Mouse (Mus musculus) kidney, embryonic 14.5 days (tissue): ENCODE results near the gene Rbks. TPM values are rescaled to one million over a fixed set of nuclear protein-coding genes. Genes with fewer than 3 reads are reported as not detected.

ENCODE experiments used
- ATAC-seq: fragments of 200-750 bp; cut with Nextera tagmentation; 2 replicates; pipeline ENCODE4 v1.8.0; 2017; ENCODE audit warnings: moderate number of reproducible peaks, mild to moderate bottlenecking, moderate TSS enrichment, moderate library complexity; ENCODE audit not compliant: low FRiP score, low TSS enrichment
- H3K27ac ChIP-seq: fragments of 300-500 bp; sonication (generic); 2 replicates; pipeline ENCODE4 v1.5.1; 2014; ENCODE audit warnings: low read depth, mild to moderate bottlenecking, low read length, moderate library complexity, mixed read lengths
- H3K27me3 ChIP-seq: fragments of 300-500 bp; sonication (generic); 2 replicates; pipeline ENCODE4 v1.6.1; 2014; ENCODE audit warnings: mild to moderate bottlenecking, low read length; ENCODE audit not compliant: control insufficient read depth, insufficient read depth
- H3K36me3 ChIP-seq: fragments of 300-500 bp; sonication (generic); 2 replicates; pipeline ENCODE4 v1.6.1; 2014; ENCODE audit warnings: low read length, mixed read lengths; ENCODE audit not compliant: control insufficient read depth, insufficient read depth
- H3K4me1 ChIP-seq: fragments of 300-500 bp; sonication (generic); 2 replicates; pipeline ENCODE4 v1.6.1; 2014; ENCODE audit warnings: low read length, mixed read lengths; ENCODE audit not compliant: control insufficient read depth, insufficient read depth
- H3K4me2 ChIP-seq: fragments of 300-500 bp; sonication (generic); replicated peaks from 2 replicates; pipeline ENCODE4 v1.6.1; 2014; ENCODE audit warnings: low read depth, mild to moderate bottlenecking, low read length
- H3K4me3 ChIP-seq: fragments of 300-500 bp; sonication (generic); 2 replicates; pipeline ENCODE4 v1.5.1; 2014; ENCODE audit warnings: mild to moderate bottlenecking, low read length
- H3K9ac ChIP-seq: fragments of 300-500 bp; sonication (generic); 2 replicates; pipeline ENCODE4 v1.6.1; 2014; ENCODE audit warnings: low read depth, mild to moderate bottlenecking, low read length, moderate library complexity
- H3K9me3 ChIP-seq: fragments of 300-500 bp; sonication (generic); 2 replicates; pipeline ENCODE4 v1.6.1; 2016; ENCODE audit warnings: low read length; ENCODE audit not compliant: control insufficient read depth
- WGBS: fragments of 180-500 bp; shearing (Covaris S2); extraction: QIAGEN DNeasy Blood & Tissue Kit; methylation state at CpG from one replicate; pipeline ENCODE4 v1.1.7; 2014; 5-methylcytosine and 5-hydroxymethylcytosine counted together
- polyA plus RNA-seq: library from polyadenylated mRNA; unstranded; fragments of >200 nt; fragmentation: Nextera tagmentation; extraction: Ambion mirVana; gene quantifications from 2 replicates; pipeline ENCODE4 v1.2.1, GENCODE M21; 2014

Gene Rbks
- 3.1 and 3.2 TPM in 2 replicates for polyA plus RNA-seq

- 6% methylated on average over 18 of the region's 18 CpGs for WGBS
- Histone ChIP-seq H3K9me3 (no peaks in the 10 kb centered on the region), H3K4me2 (peak within 1 kb of the TSS; percentile 71), H3K27ac (peak within 1 kb of the TSS; percentile 92), H3K36me3 (no peaks in the 10 kb centered on the region; the same call in 1 of the 2 replicates), H3K27me3 (no peaks in the 10 kb centered on the region), H3K4me3 (peak within 1 kb of the TSS; percentile 79), H3K4me1 (peaks cover 5% of the 10 kb centered on the region; the same call in 1 of the 2 replicates), H3K9ac (peak within 1 kb of the TSS; percentile 84)
- ATAC-seq, result peak; percentile 22
Measured at GRCm38 (mm10) chr5:31696971-31697643, at the start of gene Rbks. Rbks (minus strand) TSS chr5:31697627.

DNA sequence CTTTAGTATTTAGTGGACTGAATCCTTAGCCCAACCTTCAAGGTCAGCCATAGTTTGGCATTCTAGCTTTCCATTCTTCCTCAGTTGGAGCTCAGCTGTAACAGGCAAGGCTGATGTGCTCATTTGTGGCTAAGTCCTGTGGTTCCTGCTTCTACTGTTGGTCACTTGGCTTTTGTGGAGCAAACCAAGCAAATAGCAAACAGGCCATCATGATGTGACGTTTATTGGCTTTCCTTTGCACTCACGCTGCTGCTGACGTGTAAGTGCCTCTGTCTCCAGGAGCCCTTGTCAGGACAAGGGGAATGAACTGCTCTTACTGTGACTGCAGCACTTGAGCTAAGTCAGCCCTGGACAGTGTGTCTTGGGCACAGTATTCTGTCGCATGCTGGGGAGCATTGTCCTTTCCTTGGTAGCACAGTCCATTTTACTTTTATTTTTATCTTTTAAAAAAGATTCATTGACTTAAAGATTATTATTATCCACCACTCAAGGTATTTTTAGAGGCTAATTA is 45.1 kb upstream of the Rbks start:
- no peaks in the 10 kb centered on the region for H3K4me1 ChIP-seq
- H3K27ac ChIP-seq, result no peak overlapping the region
- no peaks in the 10 kb centered on the region for H3K36me3 ChIP-seq
- ATAC-seq, result no peak
- no peaks in the 10 kb centered on the region for H3K27me3 ChIP-seq
- H3K9ac ChIP-seq, result no peak overlapping the region
- no peak overlapping the region for H3K4me3 ChIP-seq
- WGBS, result 56% methylated on average over 4 of the region's 4 CpGs
- H3K4me2 ChIP-seq, result no peak overlapping the region
- no peaks in the 10 kb centered on the region for H3K9me3 ChIP-seq

GRCm38 (mm10) chr5:31741931-31742330 is 44.5 kb upstream of the Rbks start:
- Histone ChIP-seq H3K4me1 (no peaks in the 10 kb centered on the region), H3K4me2 (no peak overlapping the region), H3K9ac (no peak overlapping the region), H3K36me3 (no peaks in the 10 kb centered on the region), H3K27me3 (no peaks in the 10 kb centered on the region), H3K9me3 (no peaks in the 10 kb centered on the region), H3K27ac (no peak overlapping the region), H3K4me3 (no peak overlapping the region)
- no peak for ATAC-seq
- WGBS, result 94% methylated on average over 1 of the region's 1 CpGs

- ATAC-seq, result no peak
- Histone ChIP-seq H3K4me3 (no peak overlapping the region), H3K9me3 (no peaks in the 10 kb centered on the region), H3K9ac (no peak overlapping the region), H3K27me3 (no peaks in the 10 kb centered on the region), H3K4me1 (0 out of 2 replicates have a peak, but pooled peaks cover 13% of the 10 kb centered on the region), H3K36me3 (no peaks in the 10 kb centered on the region), H3K4me2 (no peak overlapping the region), H3K27ac (peak overlapping the region; percentile 24; the same call in 1 of the 2 replicates)
- 22% methylated on average over 3 of the region's 3 CpGs for WGBS
Measured at GRCm38 (mm10) chr5:31732644-31733338, 35.4 kb upstream of the Rbks start.

- H3K4me2 ChIP-seq, result no peak overlapping the region
- ATAC-seq, result no peak
- H3K4me3 ChIP-seq, result no peak overlapping the region
- no peaks in the 10 kb centered on the region for H3K36me3 ChIP-seq
- H3K9ac ChIP-seq, result no peak overlapping the region
- 76% methylated on average over 5 of the region's 5 CpGs for WGBS
- no peaks in the 10 kb centered on the region for H3K9me3 ChIP-seq
- H3K27me3 ChIP-seq, result no peaks in the 10 kb centered on the region
- no peak overlapping the region for H3K27ac ChIP-seq
- 0 out of 2 replicates have a peak, but pooled peaks cover 8% of the 10 kb centered on the region for H3K4me1 ChIP-seq
Measured at GRCm38 (mm10) chr5:31727456-31727855, 30.0 kb upstream of the Rbks start.

- H3K4me3 ChIP-seq, result no peak overlapping the region
- no peaks in the 10 kb centered on the region for H3K9me3 ChIP-seq
- H3K36me3 ChIP-seq, result no peaks in the 10 kb centered on the region
- no peak overlapping the region for H3K4me2 ChIP-seq
- WGBS, result 83% methylated on average over 2 of the region's 2 CpGs
- H3K27ac ChIP-seq, result no peak overlapping the region
- no peak overlapping the region for H3K9ac ChIP-seq
- H3K27me3 ChIP-seq, result no peaks in the 10 kb centered on the region
- 0 out of 2 replicates have a peak, but pooled peaks cover 5% of the 10 kb centered on the region for H3K4me1 ChIP-seq
- no peak for ATAC-seq
Measured at GRCm38 (mm10) chr5:31725885-31726284, 28.5 kb upstream of the Rbks start.

GRCm38 (mm10) chr5:31724519-31724918 is 27.1 kb upstream of the Rbks start:
- Histone ChIP-seq H3K4me3 (no peak overlapping the region), H3K9me3 (no peaks in the 10 kb centered on the region), H3K9ac (no peak overlapping the region), H3K36me3 (no peaks in the 10 kb centered on the region), H3K4me2 (no peak overlapping the region), H3K27me3 (no peaks in the 10 kb centered on the region), H3K4me1 (no peaks in the 10 kb centered on the region), H3K27ac (no peak overlapping the region)
- no peak for ATAC-seq
- WGBS, result 75% methylated on average over 6 of the region's 6 CpGs

- H3K36me3 ChIP-seq, result no peaks in the 10 kb centered on the region
- no peaks in the 10 kb centered on the region for H3K27me3 ChIP-seq
- WGBS, result 54% methylated on average over 4 of the region's 4 CpGs
- peaks cover 6% of the 10 kb centered on the region; the same call in 1 of the 2 replicates for H3K4me1 ChIP-seq
- no peak overlapping the region for H3K4me2 ChIP-seq
- no peaks in the 10 kb centered on the region for H3K9me3 ChIP-seq
- H3K9ac ChIP-seq, result no peak overlapping the region
- no peak overlapping the region for H3K4me3 ChIP-seq
- ATAC-seq, result no peak
- no peak overlapping the region for H3K27ac ChIP-seq
Measured at GRCm38 (mm10) chr5:31715486-31716150, 18.2 kb upstream of the Rbks start.
